Mouse (Mus musculus): ENCODE data around the gene Gm4175. TPM values are rescaled to one million over a fixed set of nuclear protein-coding genes. Genes with fewer than 3 reads are reported as not detected.
"Not testable (repeated sequence)": the region's sequence is repeated elsewhere in the genome, so short reads cannot be mapped to it uniquely, and the experiment has no call there.

Gene Gm4175
- not detected for total RNA-seq (2021)

DNA sequence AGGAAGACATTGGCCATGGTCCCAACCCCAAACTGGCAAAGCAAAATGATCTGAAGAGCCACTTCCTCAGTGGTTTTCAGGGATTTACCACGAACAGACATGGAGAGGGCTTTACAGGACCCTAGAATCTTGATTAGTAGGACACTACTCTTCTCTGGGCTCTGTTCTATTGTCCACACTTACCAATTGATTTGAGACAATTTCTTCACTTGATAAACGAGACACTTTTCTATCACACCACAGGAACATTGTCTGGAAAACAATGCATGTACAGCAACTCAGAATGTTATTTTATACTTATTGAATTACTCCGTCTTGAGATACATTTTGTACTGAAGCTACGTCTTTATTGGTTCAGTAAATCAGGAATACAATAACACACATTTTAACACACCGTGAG, at the start of gene Gm4175:
TSS of gene Gm4175 (minus strand) at position 101 of the 400 bp plus-strand sequence.
- intact Hi-C loops (cut with DNase I); DNase-seq: not testable (repeated sequence)

DNA sequence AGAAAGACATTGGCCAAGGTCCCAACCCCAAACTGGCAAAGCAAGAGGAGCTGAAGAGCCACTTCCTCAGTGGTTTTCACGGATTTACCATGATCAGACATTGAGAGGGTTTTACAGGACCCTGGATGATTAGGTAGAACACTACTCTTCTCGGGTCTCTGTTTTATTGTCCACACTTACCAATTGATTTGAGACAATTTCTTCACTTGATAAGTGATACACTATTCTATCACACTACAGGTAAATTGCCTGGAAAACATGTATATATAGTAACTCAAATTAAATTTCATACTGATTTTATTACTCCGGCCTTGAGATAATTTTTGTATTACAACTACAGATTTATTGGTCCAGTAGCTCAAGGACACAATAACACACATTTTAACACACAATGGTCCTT, 35.4 kb upstream of the Gm4175 start, which contains the start of gene Gm4177:
TSS of gene Gm4177 (minus strand) at position 101 of the 400 bp plus-strand sequence.
- DNase-seq; intact Hi-C loops (cut with DNase I): not testable (repeated sequence)

Other genes starting within 250 kb of the Gm4175 start
- gene Vmn1r130, start 249.7 kb downstream of the Gm4175 start, total RNA-seq (2021), result not detected
- gene Vmn1r131, start 215.4 kb downstream of the Gm4175 start, total RNA-seq (2021), result not detected
- not detected for gene Vmn1r132, start 147.4 kb downstream of the Gm4175 start, total RNA-seq (2021)
- gene Gm4177, start 35.3 kb upstream of the Gm4175 start, total RNA-seq (2021), result not detected
- gene Vmn1r135, start 70.9 kb upstream of the Gm4175 start, total RNA-seq (2021), result not detected
- gene Gm5725, start 82.8 kb upstream of the Gm4175 start, total RNA-seq (2021), result not detected
- gene Gm5891, start 159.8 kb upstream of the Gm4175 start, total RNA-seq (2021), result not detected
- not detected for gene Vmn1r137, start 233.1 kb upstream of the Gm4175 start, total RNA-seq (2021)